ENCODE assay signal across 14 mouse cellular contexts in the genomic region with DNA sequence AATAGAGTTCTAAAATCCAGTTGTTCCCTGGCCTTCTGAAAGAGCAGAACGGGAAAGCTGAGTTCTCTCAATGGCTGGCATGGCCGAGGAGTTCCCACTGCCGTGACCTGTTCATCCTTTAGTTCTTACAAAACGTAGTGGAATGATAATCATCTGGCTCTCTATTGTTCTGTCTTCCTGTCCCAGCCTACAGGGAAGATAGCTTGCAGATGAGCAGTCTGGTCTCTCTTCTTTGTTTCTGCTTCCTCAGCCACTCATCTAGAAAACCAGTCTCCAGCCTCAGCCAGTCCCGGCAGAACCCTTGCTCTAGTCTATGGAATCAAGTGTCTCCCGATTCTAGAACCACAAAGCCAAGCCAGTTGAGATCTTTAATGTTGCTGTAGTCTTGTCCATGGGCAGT.
"Had no signal": no experiment of that assay in that cellular context is flagged by ENCODE, and none has a peak within 500 bp of the region (broad histone marks: within the 10 kb centered on the region; RNA-seq: fewer than 3 reads in every experiment).

No protein-coding gene starts in this region.

- ATAC-seq: midbrain, embryonic 16.5 days had no signal

- H3K4me3 ChIP-seq: midbrain, embryonic 10.5 days; midbrain, embryonic 12.5 days; neural tube, embryonic 12.5 days; stomach, embryonic 15.5 days had no signal

- H3K36me3 ChIP-seq: midbrain, embryonic 10.5 days; midbrain, embryonic 12.5 days; neural tube, embryonic 12.5 days; stomach, embryonic 15.5 days had no signal

- H3K9me3 ChIP-seq: midbrain, embryonic 10.5 days; midbrain, embryonic 12.5 days; neural tube, embryonic 12.5 days; stomach, embryonic 15.5 days had no signal

- H3K4me2 ChIP-seq: lung, embryonic 14.5 days; midbrain, embryonic 12.5 days; neural tube, embryonic 12.5 days; stomach, embryonic 15.5 days had no signal

- H3K4me1 ChIP-seq: midbrain, embryonic 12.5 days; neural tube, embryonic 12.5 days; stomach, embryonic 15.5 days had no signal

- H3K27ac ChIP-seq: midbrain, embryonic 10.5 days; midbrain, embryonic 12.5 days; neural tube, embryonic 12.5 days; stomach, embryonic 15.5 days; stomach, postnatal 0 days had no signal

- H3K27me3 ChIP-seq: midbrain, embryonic 12.5 days; neural tube, embryonic 12.5 days; stomach, embryonic 15.5 days had no signal

- H3K9ac ChIP-seq: lung, embryonic 14.5 days; midbrain, embryonic 12.5 days; neural tube, embryonic 12.5 days; stomach, embryonic 15.5 days had no signal

- DNase-seq: lung, adult 18-20 months; lung, embryonic 14.5 days; lung, postnatal 4 days; midbrain, embryonic 14.5 days; right cerebral cortex, postnatal 14 days; thymus, adult 2 months; thymus, postnatal 25 days; thymus, postnatal 4 days had no signal
